Comparison of ENCODE assay signal across 10 mouse cellular contexts in genomic region chr2:22634766-22635165, GRCm38 (mm10). TPM values are rescaled to one million over a fixed set of nuclear protein-coding genes. Genes with fewer than 3 reads are reported as not detected.
DNase-seq lines count a peak whose midpoint lies in the region; ATAC-seq and TF ChIP-seq lines count a peak whose summit lies in the region.
"Had no signal": no experiment of that assay in that cellular context is flagged by ENCODE, and none has a peak within 500 bp of the region (broad histone marks: within the 10 kb centered on the region; RNA-seq: fewer than 3 reads in every experiment).

No protein-coding gene starts in this region.

- TF ChIP-seq CTCF in heart, postnatal 0 days (IDR thresholded peaks at IDR 0.05; ENCODE audit: low read depth), result peak; percentile 38
- peak; percentile 72 for TF ChIP-seq CTCF in hindbrain, postnatal 0 days (IDR thresholded peaks at IDR 0.05; ENCODE audit: low read depth)

- no peak overlapping the region for H3K27ac ChIP-seq in heart, postnatal 0 days (ENCODE audit: low read depth)
- H3K27ac ChIP-seq in hindbrain, postnatal 0 days, result no peak overlapping the region
- no peak overlapping the region for H3K27ac ChIP-seq in forebrain, embryonic 10.5 days
- H3K27ac ChIP-seq: embryonic facial prominence, embryonic 13.5 days; liver, embryonic 13.5 days had no signal

- no peak for ATAC-seq in heart, postnatal 0 days (ENCODE audit: insufficient read depth, low read depth)
- peak; percentile 53; the same call in 1 of the 2 replicates for ATAC-seq in hindbrain, postnatal 0 days
- ATAC-seq in frontal cortex, adult (ENCODE audit: low TSS enrichment), result no peak

- no peak for TF ChIP-seq EP300 in heart, postnatal 0 days (IDR thresholded peaks at IDR 0.05; ENCODE audit: low read depth)

- DNase-seq in heart, postnatal 0 days (ENCODE audit: low spot score), result no peak
- no peak for DNase-seq in heart, adult 11 months
- DNase-seq in A20 (ENCODE audit: low read depth, low spot score) (peak; percentile 42), MEL-GATA-1-ER (ENCODE audit: extremely low read depth, low read depth) (peak; percentile 14)
- peak; percentile 39 for DNase-seq in hindbrain, postnatal 0 days (ENCODE audit: low spot score)
- DNase-seq in right cerebral cortex, adult 2 months (ENCODE audit: low spot score in 2 of 2), result no peak
- no peak for DNase-seq in forebrain, embryonic 10.5 days (ENCODE audit: extremely low spot score, low spot score)
- DNase-seq: liver, embryonic 13.5 days had no signal

- H3K9me3 ChIP-seq in heart, postnatal 0 days (replicated peaks; ENCODE audit: control insufficient read depth, low read length), result no peaks in the 10 kb centered on the region
- no peaks in the 10 kb centered on the region for H3K9me3 ChIP-seq in hindbrain, postnatal 0 days (ENCODE audit: low read length)
- no peaks in the 10 kb centered on the region for H3K9me3 ChIP-seq in forebrain, embryonic 10.5 days
- H3K9me3 ChIP-seq: embryonic facial prominence, embryonic 13.5 days; liver, embryonic 13.5 days had no signal

- H3K9ac ChIP-seq in heart, postnatal 0 days (replicated peaks; ENCODE audit: low read depth, low read length), result no peak overlapping the region
- H3K9ac ChIP-seq in hindbrain, postnatal 0 days (replicated peaks; ENCODE audit: low read length), result no peak overlapping the region
- H3K9ac ChIP-seq: embryonic facial prominence, embryonic 13.5 days; liver, embryonic 13.5 days had no signal

- no peak overlapping the region for H3K4me3 ChIP-seq in heart, postnatal 0 days (ENCODE audit: low read depth, low read length)
- no peak overlapping the region for H3K4me3 ChIP-seq in hindbrain, postnatal 0 days (ENCODE audit: low read length)
- no peak overlapping the region for H3K4me3 ChIP-seq in forebrain, embryonic 10.5 days
- H3K4me3 ChIP-seq: embryonic facial prominence, embryonic 13.5 days; liver, embryonic 13.5 days had no signal

- H3K4me1 ChIP-seq in heart, postnatal 0 days (ENCODE audit: control insufficient read depth, insufficient read depth), result no peaks in the 10 kb centered on the region
- H3K4me1 ChIP-seq in hindbrain, postnatal 0 days (ENCODE audit: insufficient read depth, low read length), result no peaks in the 10 kb centered on the region
- no peaks in the 10 kb centered on the region for H3K4me1 ChIP-seq in forebrain, embryonic 10.5 days
- H3K4me1 ChIP-seq: embryonic facial prominence, embryonic 13.5 days; liver, embryonic 13.5 days had no signal

- H3K4me2 ChIP-seq in heart, postnatal 0 days (ENCODE audit: low read depth, low read length), result no peak overlapping the region
- no peak overlapping the region for H3K4me2 ChIP-seq in hindbrain, postnatal 0 days (ENCODE audit: low read depth, low read length)
- H3K4me2 ChIP-seq: embryonic facial prominence, embryonic 13.5 days; liver, embryonic 13.5 days had no signal

- WGBS in heart, postnatal 0 days, result 43% methylated on average over 8 of the region's 8 CpGs
- 48% methylated on average over 8 of the region's 8 CpGs for WGBS in hindbrain, postnatal 0 days
- WGBS in forebrain, embryonic 10.5 days, result 45% methylated on average over 8 of the region's 8 CpGs

- H3K36me3 ChIP-seq in heart, postnatal 0 days (replicated peaks; ENCODE audit: control insufficient read depth, insufficient read depth, low read length), result no peaks in the 10 kb centered on the region
- no peaks in the 10 kb centered on the region for H3K36me3 ChIP-seq in hindbrain, postnatal 0 days (ENCODE audit: insufficient read depth, low read length)
- H3K36me3 ChIP-seq in forebrain, embryonic 10.5 days (replicated peaks), result no peaks in the 10 kb centered on the region
- H3K36me3 ChIP-seq: embryonic facial prominence, embryonic 13.5 days; liver, embryonic 13.5 days had no signal

- no peaks in the 10 kb centered on the region for H3K27me3 ChIP-seq in heart, postnatal 0 days (ENCODE audit: control insufficient read depth, insufficient read depth, low read length)
- H3K27me3 ChIP-seq in hindbrain, postnatal 0 days (ENCODE audit: insufficient read depth, low read length), result no peaks in the 10 kb centered on the region
- H3K27me3 ChIP-seq in forebrain, embryonic 10.5 days (ENCODE audit: poor library complexity, severe bottlenecking), result no peaks in the 10 kb centered on the region
- H3K27me3 ChIP-seq: liver, embryonic 13.5 days had no signal

RNA-seq across cellular contexts. Expression of gene Gad2, which starts 12.8 kb away (rescaled TPM):
- 0.04 TPM in 1 of 2 replicates, not detected in the other for total RNA-seq in heart, postnatal 0 days (2014; rRNA removed; ENCODE audit: low replicate concordance)
- 0.11 and 0.32 TPM in 2 replicates for polyA plus RNA-seq in heart, postnatal 0 days (2015; fragmentation: Nextera tagmentation; extraction: Ambion mirVana)
- 34.9 and 40.0 TPM in 2 replicates for total RNA-seq in hindbrain, postnatal 0 days (2014; rRNA removed)
- 46.1 and 48.3 TPM in 2 replicates for polyA plus RNA-seq in hindbrain, postnatal 0 days (2015; fragmentation: Nextera tagmentation; extraction: Ambion mirVana)
- 4.8 and 7.0 TPM in 2 replicates for polyA plus RNA-seq in forebrain, embryonic 10.5 days (2016; fragmentation: Nextera tagmentation; extraction: Ambion mirVana)

Comparison
In these comparisons a context has a peak if more than half of its experiments do, and no peak if none do; other contexts are left out.
1. DNase-seq: peak in A20 (single experiment), MEL-GATA-1-ER (single experiment) and hindbrain, postnatal 0 days (single experiment); none in heart, postnatal 0 days (single experiment), heart, adult 11 months (single experiment), right cerebral cortex, adult 2 months (0 of 2) and forebrain, embryonic 10.5 days (single experiment).